ENCODE assay signal across 8 mouse cellular contexts in genomic region chr3:33800513-33800820, GRCm38 (mm10). TPM values are rescaled to one million over a fixed set of nuclear protein-coding genes. Genes with fewer than 3 reads are reported as not detected.
DNase-seq lines count a peak whose midpoint lies in the region; ATAC-seq and TF ChIP-seq lines count a peak whose summit lies in the region.

No protein-coding gene starts in this region.

- no peak overlapping the region for H3K27ac ChIP-seq in thymus, adult 2 months (ENCODE audit: control insufficient read depth, insufficient read depth, low read length)
- H3K27ac ChIP-seq in limb, embryonic 15.5 days, result peak overlapping the region; percentile 100

- peak; percentile 63 for DNase-seq in embryo, embryonic 10 days (ENCODE audit: low spot score)
- DNase-seq in embryo, embryonic 10.5 days (ENCODE audit: low spot score), result no peak
- DNase-seq in thymus, adult 2 months, result no peak
- DNase-seq in thymus, postnatal 4 days, result no peak
- DNase-seq in adrenal gland, adult 2 months, result no peak
- no peak for DNase-seq in kidney, postnatal 4 days

- no peak for TF ChIP-seq POLR2A in thymus, adult 2 months (IDR thresholded peaks at IDR 0.05; ENCODE audit: control insufficient read depth, extremely low read depth, insufficient read depth, low read length, poor library complexity)

- H3K4me3 ChIP-seq in thymus, adult 2 months (ENCODE audit: control insufficient read depth, insufficient read depth, low read length), result peak overlapping the region; percentile 69
- H3K4me3 ChIP-seq in limb, embryonic 15.5 days, result peak overlapping the region; percentile 99

- WGBS in thymus, adult 2 months, result under 1% methylated on average over 16 of the region's 16 CpGs
- 0% methylated on average over 16 of the region's 16 CpGs for WGBS in limb, embryonic 15.5 days

- no peaks in the 10 kb centered on the region for H3K27me3 ChIP-seq in thymus, adult 2 months (ENCODE audit: control insufficient read depth, insufficient read depth, low read length)
- no peaks in the 10 kb centered on the region for H3K27me3 ChIP-seq in limb, embryonic 15.5 days

- TF ChIP-seq CTCF in thymus, adult 2 months (IDR thresholded peaks at IDR 0.05; ENCODE audit: borderline replicate concordance, control insufficient read depth, extremely low read depth, insufficient read depth, low read length, poor library complexity), result no peak

- H3K9ac ChIP-seq in limb, embryonic 15.5 days, result peak overlapping the region; percentile 95

- H3K36me3 ChIP-seq in thymus, adult 2 months (ENCODE audit: control insufficient read depth, insufficient read depth, low read length), result peaks cover 17% of the 10 kb centered on the region
- H3K36me3 ChIP-seq in limb, embryonic 15.5 days, result peaks cover 11% of the 10 kb centered on the region

- no peaks in the 10 kb centered on the region for H3K9me3 ChIP-seq in limb, embryonic 15.5 days

- H3K4me1 ChIP-seq in thymus, adult 2 months (replicated peaks; ENCODE audit: control insufficient read depth, insufficient read depth, low read length), result no peaks in the 10 kb centered on the region
- peaks cover 7% of the 10 kb centered on the region for H3K4me1 ChIP-seq in limb, embryonic 15.5 days

- peak overlapping the region; percentile 47 for H3K4me2 ChIP-seq in limb, embryonic 15.5 days

- ATAC-seq in limb, embryonic 15.5 days (ENCODE audit: insufficient number of reproducible peaks, low FRiP score, low TSS enrichment, low read depth), result no peak; the same call in 1 of the 2 replicates
- ATAC-seq in CD4-positive, CD25-positive, alpha-beta regulatory T cell, adult 4 months, result no peak

RNA-seq across cellular contexts. Expression of gene Ttc14, which starts 0.8 kb away (rescaled TPM):
- polyA plus RNA-seq in thymus, adult 2 months (2012; rRNA removed), result 61.7 and 90.6 TPM in 2 replicates
- 56.6 and 69.1 TPM in 2 replicates for polyA plus RNA-seq in limb, embryonic 15.5 days (2015; fragmentation: Nextera tagmentation; extraction: Ambion mirVana)
- polyA plus RNA-seq in CD4-positive, CD25-positive, alpha-beta regulatory T cell, adult 4 months (2017; shearing (Covaris generic)), result 10 to 100 TPM; 12.7 to 20.5 TPM
- 10 to 100 TPM; 33.7 to 37.2 TPM for total RNA-seq in adrenal gland, adult 2 months (2021)
- 68.9 and 76.9 TPM in 2 replicates for polyA plus RNA-seq in adrenal gland, adult 2 months (2012; rRNA removed)

RNA-seq across cellular contexts. Expression of gene Ccdc39, which starts 43.6 kb away (rescaled TPM):
- polyA plus RNA-seq in thymus, adult 2 months (2012; rRNA removed), result 0.04 and 0.32 TPM in 2 replicates
- 2.8 and 3.3 TPM in 2 replicates for polyA plus RNA-seq in limb, embryonic 15.5 days (2015; fragmentation: Nextera tagmentation; extraction: Ambion mirVana)
- polyA plus RNA-seq in CD4-positive, CD25-positive, alpha-beta regulatory T cell, adult 4 months (2017; shearing (Covaris generic)), result under 1 TPM; 0.19 to 0.70 TPM
- 1 to 10 TPM; 1.6 to 1.9 TPM for total RNA-seq in adrenal gland, adult 2 months (2021)
- polyA plus RNA-seq in adrenal gland, adult 2 months (2012; rRNA removed), result 0.13 and 0.35 TPM in 2 replicates
